Mouse (Mus musculus): ENCODE measurements around the gene Grhpr.
"Not testable (repeated sequence)": the region's sequence is repeated elsewhere in the genome, so short reads cannot be mapped to it uniquely, and the experiment has no call there.

The Grhpr gene

DNA sequence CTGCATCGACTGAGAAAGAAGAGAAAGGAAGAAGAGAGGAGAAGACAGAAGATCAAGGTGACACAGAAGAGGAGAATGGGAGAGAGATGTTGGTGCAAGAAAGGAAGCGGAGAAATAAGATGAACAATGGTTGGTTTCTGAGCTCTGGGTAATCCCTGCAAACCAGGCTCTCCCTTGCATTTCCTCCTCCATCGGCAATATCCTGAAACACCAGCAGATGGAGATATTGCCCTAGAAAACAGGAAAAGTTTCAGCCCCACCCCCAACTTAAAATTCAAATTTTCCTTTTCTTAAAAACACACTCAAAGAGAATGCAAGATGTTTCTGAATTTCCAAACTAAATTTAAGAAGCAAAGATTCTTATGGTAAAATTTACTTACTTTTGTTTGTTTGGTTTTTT lies 34.4 kb downstream of the Grhpr start:
- peak; percentile 53 for DNase-seq (ENCODE audit: low read depth, low spot score)

DNA sequence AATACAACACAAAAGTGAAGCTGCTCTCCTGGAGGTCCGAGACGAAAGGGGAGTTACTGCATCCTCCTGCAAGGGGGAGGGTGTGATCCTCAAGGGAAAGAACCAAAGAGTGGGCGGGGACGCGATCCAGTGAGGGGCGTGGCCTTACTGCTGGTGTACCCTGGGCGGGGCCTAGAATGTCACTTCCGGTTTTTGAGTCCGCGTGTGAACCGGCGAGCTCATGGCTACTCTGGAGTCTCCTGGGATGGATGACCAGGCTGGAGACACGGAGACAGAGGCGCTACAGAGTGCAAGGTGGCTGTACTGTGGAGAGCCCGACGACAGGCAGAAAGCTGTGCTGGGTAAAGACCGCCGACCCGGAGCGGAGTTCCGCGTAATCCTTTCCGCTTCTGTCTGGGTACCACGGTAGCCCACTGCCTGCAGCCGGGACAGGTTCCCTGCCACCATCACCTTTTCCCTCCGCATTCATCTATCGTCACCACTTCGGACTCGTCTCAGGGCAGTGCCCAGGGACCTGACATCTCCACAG lies 37.3 kb downstream of the Grhpr start, which contains the start of gene Polr1e:
Gene Polr1e (plus strand): TSS at position 132 of the 529 bp plus-strand sequence.
- peak; percentile 62 for DNase-seq (ENCODE audit: low read depth, low spot score)

DNA sequence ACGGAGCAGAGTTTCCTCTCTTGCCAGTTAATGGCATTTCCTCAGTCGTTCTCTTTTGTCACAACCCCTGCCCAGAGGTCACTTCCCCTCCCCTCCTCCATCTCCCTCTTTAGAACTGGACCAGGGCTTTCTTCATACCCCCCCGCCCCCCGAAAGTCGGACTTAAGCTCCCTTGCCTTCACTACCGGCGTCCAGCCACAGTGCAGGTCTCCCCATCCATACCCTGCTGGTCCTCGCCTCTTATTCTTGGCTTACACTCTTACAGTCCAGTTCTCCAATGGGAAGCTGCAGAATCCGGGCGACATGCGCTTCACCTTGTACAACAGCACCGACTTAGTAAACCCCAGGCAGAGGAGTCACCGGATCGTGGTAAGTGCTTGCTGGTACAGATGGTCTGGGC lies 37.8 kb downstream of the Grhpr start:
- DNase-seq (ENCODE audit: low read depth, low spot score): no peak

DNA sequence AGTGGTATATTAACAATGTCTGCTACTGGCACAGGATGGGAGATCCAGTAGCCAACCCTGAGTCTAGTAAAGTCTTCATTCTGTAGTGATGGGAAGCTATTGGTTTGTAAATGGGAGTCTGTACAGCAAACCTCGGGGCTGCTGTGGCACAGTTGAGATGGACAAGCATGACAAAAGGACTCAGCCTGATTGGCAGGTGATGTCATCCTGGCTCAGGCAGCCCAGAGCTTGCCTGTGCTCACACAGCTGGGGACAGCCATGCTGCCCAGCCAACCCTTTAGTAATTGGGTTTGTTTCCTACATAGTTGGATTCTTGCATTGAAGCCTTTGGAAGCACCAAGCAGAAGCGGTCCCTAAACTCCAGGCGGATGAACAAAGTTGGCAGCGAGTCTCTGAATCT lies 45.3 kb downstream of the Grhpr start:
- no peak for DNase-seq (ENCODE audit: low read depth, low spot score)

DNA sequence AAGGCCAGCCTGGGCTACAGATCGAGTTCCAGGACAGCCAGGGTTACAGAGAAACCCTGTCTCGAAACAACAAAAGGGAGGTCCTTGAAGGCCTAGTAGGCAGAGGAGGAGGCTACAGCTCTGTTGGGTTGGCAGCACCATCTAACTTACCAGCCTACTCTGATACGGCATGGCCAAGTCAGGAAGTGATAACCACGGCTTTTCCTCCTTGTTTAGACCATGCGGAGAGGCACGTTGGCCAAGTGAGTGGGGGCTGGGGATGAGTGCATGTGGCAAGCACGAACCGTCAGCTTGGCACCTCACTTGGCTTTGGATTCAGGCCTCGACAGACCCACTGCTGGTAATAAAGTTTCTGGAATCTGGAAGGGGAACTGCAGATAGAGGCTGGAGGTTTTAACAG lies 51.4 kb downstream of the Grhpr start:
- DNase-seq (ENCODE audit: low read depth, low spot score): no peak

DNA sequence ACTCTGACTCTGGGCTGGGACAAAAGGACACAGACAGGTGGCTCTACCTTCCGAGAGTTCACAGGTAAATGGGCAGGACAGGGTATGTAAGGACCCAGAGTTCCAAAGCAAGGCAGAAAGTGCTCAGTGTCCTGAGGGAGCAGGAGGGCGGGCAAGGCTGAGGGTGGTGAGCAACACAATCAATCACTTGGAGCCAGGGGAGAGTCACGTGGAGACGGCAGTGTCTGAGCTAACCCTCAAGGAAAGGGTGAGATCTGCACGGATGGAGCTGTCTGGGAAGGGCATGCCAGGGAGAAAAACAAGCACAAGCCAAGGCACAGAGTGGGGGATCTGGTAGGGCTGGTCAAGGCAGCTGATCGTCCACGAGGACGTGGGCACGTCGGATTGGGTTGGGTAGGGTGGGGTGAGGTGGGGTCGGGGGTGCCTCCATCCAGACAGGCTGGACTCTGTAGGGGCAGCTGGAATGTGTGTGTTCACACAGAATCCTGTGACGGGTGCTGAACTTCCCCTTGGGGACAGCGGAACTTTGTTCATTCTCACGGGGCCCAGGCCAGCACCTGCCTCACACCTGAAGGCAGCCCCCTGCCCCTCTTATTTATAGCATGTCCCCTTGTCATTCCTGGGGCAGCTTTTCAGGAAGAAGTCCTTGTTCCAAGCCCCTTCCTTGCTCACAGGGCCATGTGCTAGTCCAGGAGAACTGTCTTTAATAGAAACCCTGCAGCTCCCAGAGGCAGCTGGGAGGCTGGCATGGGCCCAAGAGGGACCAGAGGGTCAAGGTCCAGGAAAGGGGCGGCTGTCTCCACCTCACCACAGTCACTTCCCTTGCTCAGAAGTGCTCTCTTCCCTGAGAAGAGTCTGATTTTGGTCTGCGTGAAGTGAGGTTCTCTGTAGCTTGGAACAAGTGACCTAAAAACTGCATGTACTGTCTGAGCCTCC lies 53.8 kb downstream of the Grhpr start:
- no peak for DNase-seq (ENCODE audit: low read depth, low spot score)

DNA sequence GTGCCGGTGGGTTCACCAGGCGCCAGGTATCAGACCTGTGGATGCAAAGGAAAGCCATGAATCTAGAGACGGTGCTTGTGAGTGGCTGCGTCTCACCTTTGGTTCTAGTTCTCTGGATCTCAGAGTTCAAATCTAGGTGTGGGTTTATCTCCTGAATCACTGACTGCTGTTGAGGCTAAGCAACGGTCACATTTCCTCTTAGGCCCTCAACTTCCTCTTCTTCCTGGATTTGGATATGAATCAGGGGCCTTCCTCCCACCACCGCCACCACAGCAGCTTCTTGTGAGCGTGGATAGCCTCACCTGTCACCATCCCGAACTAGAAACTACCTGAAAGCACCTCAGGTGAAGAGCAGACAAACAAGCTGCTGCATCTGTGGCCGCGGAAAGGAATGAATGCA lies 54.9 kb downstream of the Grhpr start:
- DNase-seq (ENCODE audit: low read depth, low spot score): no peak

DNA sequence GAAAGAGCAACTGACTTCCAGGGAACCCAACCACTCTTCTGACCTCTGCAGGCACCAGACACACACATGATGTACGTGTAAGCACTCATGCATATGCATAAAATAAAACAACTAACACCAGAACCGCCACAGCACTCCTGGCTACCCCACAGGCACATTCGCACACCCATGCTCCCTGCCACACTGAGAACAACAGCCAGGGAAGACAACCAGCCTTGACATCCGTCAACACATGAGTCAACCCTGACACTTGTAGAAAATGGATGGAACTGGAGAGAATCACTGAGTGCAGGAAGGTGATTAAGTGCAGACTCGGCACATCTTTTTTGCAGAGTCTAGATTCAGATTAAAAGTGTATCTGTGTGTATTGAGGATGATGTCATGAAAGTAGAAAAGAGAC lies 55.4 kb downstream of the Grhpr start:
- no peak for DNase-seq (ENCODE audit: low read depth, low spot score)

DNA sequence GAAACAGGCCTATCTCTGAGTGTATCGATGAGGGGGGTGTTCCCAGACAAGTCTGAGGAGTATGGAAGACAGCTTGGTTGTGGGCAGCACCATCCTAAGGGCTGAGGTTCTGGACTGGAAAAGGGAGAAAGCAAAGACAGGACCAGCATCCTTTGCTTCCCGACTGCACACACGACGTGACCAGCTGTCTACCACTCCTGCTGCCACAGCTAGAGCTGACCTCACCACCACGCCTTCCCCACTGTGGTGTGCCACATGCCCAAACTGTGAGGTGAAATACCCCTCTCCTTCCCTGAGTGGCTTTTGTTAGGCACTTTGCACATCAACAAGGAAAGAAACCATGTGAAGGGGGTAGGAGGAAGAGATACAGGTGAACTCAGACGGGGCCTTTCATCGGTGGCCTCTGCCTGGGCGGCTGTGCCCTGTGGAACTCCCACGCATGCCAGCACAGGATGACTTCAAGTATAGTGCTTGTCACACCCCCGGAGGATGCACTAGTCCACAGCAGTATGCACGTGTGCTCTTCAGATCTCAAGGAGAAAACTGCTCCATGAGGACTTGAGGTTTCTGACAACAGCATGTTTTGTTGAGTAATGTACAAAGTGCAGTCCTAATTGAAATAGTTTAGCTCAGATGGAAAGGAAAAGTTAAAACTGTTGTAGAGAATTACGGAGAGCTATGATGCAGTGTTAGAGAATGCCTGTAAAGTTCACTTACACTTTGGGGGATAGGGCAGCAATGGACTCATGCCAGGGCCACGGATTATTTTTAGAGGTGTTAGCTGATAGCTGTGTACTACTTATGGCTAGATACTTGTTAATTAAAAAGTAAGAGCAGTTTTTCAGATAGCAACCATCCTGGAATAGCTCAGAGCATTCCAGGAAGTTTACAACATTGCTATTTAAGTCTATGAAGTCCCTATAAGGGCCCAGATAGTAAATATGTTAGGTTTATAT lies 56.5 kb downstream of the Grhpr start:
- DNase-seq (ENCODE audit: low read depth, low spot score): no peak

DNA sequence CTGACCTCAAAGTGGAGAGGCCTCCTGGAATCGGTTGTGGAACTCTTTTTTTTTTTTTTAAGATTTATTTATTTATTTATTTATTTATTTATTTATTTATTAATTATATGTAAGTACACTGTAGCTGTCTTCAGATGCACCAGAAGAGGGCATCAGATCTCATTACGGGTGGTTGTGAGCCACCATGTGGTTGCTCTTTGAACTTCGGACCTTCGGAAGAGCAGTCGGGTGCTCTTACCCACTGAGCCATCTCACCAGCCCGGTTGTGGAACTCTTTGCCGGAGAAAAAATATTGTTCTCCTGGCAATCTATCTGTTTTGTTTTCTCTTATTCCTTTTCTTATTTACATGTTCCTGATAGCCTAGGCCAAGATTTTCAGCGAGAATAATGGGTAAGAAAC lies 57.7 kb downstream of the Grhpr start:
- DNase-seq (ENCODE audit: low read depth, low spot score): not testable (repeated sequence)

DNA sequence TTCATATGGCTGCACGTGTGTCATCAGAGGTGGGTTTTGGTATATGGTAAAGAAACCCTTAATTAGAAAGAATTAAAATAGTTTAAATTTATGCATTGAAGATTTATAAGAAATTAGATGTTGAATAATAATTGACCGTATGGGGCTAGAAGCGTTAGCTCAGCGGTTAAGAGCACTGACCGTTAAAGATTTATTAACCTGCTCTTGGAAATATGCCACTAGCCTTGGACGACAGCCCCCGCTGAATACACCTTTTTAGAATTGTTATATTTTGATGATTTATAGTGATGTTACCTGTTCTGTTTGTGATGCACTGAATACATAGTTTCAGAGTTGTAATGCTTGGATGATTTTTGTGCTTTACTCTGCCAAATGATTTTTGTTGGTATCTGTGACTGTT lies 58.4 kb downstream of the Grhpr start:
- not testable (repeated sequence) for DNase-seq (ENCODE audit: low read depth, low spot score)

Data from telencephalon, adult 2 months (tissue).